Mouse (Mus musculus): ENCODE data around the gene Ifnlr1.
"Not testable (repeated sequence)": the region's sequence is repeated elsewhere in the genome, so short reads cannot be mapped to it uniquely, and the experiment has no call there.

The Ifnlr1 gene

GRCm38 (mm10) chr4:135685906-135686567, at the start of gene Ifnlr1:
Ifnlr1 (plus strand) TSS chr4:135686287.
- peak; percentile 69 for DNase-seq

GRCm38 (mm10) chr4:135641302-135642079, 44.6 kb upstream of the Ifnlr1 start:
- not testable (repeated sequence) for DNase-seq

DNA sequence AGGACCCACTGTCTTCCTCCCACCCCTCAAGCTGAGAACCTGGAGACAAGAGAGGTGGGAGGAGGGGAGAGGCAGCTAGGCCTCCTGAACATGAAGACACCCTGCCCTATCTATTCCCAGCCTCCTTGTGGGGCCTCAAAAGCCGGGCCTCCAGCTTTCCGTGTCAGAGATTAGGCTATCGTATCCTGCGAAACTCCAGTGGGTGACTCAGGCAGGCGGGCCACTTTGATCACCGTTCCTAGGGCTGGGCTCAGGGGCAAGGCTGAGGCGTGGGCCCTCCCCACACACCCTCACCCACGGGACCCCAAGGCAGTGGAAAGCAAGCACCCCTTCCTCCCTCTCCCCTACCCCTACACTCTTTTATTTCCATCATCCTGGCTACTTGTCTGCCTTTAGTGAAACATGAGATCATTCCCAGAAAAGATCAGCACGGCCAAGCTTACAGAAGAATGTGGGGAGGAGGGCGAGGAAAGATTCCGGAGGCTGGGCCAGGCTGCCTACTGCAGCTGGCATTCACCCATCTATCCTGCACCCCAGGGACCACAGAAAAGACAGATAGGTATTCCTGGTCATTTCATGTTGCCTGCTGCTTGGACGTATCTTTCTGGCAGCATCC, 41.0 kb upstream of the Ifnlr1 start:
- DNase-seq: no peak

GRCm38 (mm10) chr4:135652966-135653607, 33.0 kb upstream of the Ifnlr1 start:
- peak; percentile 64 for DNase-seq

DNA sequence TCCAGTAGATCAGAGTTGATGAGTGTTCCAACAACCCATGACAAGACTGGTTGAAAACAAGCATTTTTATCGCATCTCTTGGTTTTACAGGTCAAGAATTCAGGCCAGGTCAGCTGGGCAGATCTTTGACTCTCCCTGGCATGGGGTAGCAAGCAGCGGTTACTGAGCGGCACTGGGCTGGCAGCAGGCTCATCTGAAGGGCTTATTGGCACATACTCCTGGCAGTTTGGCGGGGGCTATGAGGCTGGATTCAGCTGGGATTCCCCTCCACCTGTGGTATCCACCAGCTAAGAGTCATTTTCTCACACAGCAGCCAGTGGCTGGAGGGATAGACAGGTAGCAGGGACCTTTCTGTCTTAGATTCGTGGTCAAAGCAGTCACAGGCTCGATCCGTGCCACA, 32.1 kb upstream of the Ifnlr1 start:
- no peak for DNase-seq

DNA sequence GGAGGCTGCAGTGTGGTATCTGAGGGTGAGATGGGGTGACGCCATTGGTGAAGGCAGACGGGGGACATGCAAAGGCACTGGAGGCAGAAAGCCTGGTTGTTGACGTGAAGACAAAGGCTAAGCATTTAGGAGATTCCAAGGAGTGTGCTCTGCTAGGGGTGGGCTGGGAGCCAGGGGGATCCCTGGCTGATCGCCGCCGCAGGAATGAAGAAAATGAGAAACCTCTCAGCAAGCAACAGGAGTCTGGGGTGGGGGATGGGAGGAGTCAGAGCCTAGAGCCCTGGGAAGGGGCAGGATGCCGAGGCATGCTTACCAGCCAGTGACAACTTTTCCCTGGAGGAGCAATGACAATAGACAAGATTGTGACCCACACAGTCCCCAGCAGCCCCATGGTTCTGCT, 30.6 kb upstream of the Ifnlr1 start:
- peak; percentile 58 for DNase-seq

GRCm38 (mm10) chr4:135656094-135656589, 29.9 kb upstream of the Ifnlr1 start:
- DNase-seq: peak; percentile 22

DNA sequence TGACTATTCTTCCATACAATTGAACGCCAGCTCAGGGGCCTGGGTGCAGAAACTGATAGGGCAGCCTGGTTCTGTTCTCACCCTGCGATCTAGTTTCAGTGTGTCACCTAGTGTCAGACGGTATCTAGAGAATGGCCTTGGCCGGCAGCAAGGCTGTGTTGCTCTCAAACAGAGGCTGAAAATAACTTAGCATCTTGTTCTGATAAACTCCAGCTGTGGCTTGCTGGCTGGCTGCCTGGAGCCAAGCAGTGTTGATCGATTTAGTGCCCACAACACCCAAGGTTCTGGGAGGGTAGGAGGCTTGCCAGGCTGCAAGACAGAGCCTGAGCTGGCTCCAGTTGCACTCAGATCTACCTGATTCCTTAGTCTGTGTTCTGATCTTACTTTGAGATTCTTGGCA, 27.6 kb upstream of the Ifnlr1 start:
- DNase-seq: no peak

DNA sequence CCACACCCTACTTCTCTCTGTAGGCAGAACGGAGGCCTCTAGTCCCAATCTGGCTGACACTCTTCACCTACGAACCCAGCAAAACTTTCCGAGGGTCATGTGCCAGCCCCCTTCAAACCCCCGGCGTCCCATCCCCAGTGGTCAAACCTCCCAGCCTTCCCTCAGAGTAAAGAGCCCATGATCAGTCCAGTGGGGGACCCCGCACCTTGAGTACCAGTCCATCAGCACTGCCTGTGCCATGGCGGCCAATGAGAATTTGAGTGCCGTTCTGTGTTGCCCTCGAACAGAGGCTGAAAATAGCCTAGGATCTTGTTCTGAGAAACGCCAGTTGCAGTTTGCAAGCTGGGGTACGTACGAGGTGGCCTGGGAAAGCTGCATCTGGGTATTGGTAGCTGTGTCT, 27.2 kb upstream of the Ifnlr1 start:
- no peak for DNase-seq

DNA sequence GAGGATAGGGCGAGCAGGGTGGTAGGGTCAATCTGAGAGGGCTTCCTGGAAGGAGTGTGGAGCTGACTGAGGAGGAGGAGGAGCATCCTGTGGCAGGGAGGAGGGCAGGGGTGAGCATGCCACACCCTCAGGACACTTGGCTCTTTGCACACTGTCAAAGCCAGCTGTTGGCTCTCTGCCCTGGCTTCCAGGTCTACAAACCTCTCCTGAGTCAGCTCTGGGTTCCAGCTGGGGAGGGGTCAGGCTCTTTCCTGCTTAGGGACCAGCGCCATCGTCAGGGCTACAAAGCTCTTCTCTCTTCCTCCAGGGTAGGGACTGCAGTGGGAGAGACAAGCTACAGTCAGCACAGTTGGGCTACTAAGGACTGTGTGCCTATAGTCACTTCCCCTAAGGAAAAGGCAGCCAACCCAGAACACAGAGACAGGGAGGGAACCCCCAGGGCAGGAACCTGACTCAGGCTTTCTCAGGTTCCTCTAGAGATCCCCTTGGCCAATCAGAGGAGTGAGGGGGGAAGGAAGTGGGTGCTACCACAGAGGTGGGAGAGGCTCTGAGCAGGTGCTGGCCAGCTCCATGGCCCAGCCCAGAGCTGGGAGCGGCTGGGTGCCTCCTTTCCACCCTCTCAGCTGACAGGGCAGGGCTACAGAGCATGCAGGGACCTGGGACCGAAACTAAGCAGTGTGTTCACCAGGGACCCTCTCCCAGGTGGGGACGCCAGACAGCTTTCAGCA, 24.8 kb upstream of the Ifnlr1 start:
- no peak for DNase-seq

DNA sequence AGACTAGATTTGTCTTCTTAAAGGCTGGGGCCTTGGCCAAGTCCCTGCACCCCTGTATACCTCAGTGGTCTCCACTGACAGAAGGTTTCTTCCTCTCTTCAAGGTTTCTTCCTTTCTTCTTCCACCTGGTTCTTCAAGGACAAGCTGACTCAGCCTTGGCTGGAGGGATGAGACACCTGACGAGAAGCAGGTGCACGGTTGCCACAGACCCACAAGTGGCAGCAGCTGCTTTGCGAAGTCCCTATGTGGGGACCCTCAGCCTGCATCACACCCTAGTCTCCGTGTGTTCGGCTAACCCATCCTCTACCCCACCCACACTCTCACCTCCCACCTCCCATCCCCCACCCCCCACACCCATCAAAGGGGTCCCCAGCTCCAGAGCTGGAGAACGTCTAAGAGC, 24.1 kb upstream of the Ifnlr1 start:
- DNase-seq: no peak

- no peak for DNase-seq
Measured at GRCm38 (mm10) chr4:135664656-135665055, 21.4 kb upstream of the Ifnlr1 start.

DNA sequence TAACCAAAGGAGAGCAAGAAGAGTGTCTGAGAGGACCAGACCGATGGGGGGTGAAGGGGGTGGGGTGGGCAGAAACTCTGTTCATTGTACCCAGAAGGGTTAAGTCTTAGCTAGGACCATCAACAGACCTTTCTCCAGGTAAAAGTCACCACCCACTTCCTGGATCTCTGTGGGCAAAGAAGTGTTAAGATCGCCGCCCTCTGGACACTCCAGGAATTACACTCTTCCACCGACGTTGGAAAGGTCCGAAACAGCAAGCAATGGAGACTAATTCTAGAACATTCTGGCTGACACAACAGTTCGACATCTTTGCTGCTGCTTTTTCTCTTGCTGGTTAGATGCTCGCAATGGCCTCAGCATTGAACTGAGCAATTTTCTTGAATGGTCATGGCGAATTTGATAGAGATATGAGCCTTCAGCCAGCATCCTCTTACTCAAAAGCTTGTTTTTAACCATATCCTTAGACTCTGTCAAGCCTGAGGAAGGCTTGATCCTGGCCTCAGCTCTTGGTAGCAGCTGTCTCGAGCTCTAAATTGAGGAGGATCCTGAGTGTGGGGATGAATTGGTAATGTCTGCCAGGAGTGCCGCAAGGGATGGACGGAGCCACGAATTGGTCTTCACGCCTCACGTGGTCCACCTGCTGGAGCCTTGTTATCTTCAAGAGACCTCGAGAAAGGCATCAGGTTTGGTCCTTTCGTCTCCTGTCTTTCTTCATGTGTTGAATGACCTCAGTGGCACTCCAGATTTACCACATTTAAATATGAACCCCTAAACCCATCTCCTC, 19.7 kb upstream of the Ifnlr1 start:
- DNase-seq: peak; percentile 44

DNA sequence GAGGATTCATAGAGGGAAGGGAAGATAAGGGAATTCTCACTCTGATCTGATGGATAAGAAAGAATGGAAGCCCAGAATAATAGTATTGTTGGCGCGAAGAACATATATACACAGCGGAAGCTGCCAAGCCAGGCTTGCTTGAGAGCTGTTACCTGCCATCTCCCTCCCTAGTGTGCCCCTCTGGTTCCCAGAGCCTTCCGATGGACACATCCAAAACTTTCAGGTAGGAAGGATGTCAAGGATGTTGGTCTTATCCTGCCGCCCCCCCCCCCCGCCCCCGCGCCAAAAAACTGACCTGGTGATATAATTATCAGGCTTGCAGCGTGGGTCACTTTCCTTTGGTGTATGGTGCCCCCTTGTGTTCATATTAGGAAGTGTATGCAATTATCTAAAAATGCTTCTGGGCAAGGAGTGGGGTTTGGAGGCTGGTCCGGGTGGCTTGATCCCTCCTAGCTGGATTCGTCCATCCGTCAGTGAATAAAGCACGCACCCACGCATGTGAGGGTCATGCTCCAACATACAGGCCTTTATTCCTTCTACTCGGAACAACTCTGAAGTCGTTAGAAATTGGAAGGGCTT, 18.7 kb upstream of the Ifnlr1 start:
- peak; percentile 76 for DNase-seq

DNA sequence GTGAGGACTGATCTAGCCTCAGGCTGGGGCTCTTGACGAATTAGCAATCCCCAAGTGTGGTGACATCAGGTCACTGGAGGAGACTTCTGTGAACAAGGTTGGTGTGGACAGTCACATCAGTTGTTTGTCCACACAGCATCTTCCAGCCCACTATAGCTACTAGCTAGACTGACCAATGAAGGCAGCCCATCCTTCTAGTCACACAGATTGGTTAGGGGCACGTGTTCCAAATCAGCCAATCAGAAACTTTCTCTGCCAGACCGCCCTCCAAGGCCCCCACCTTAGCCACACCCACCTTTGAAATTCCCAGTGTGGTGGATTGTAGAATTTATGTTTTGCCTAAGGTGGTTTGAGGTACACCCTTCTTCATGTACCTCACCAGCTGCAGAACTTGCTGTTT, 12.6 kb upstream of the Ifnlr1 start:
- no peak for DNase-seq

DNA sequence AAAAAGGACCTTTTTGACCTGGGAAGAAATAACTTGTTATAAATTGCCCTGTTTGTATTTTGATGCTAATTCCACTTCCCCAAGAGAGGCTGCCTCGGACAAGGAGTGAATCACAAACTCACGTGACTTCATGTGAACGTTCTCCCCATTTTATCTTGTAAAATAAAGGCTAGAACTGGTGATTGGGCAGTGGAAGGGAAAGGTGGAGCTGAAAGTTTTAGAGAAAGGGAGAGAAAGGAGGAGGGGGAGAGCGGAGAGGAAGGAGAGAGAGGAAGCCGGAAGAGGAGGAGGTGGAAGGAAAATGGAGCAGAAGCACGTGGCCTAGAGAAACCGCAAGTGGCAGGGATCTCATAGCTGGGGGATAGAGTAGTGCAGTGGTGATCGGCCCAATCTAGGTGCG, 11.1 kb upstream of the Ifnlr1 start:
- no peak for DNase-seq

GRCm38 (mm10) chr4:135676476-135676875, 9.6 kb upstream of the Ifnlr1 start:
- DNase-seq: no peak

- no peak for DNase-seq
Measured at GRCm38 (mm10) chr4:135679316-135679715, 6.8 kb upstream of the Ifnlr1 start.

DNA sequence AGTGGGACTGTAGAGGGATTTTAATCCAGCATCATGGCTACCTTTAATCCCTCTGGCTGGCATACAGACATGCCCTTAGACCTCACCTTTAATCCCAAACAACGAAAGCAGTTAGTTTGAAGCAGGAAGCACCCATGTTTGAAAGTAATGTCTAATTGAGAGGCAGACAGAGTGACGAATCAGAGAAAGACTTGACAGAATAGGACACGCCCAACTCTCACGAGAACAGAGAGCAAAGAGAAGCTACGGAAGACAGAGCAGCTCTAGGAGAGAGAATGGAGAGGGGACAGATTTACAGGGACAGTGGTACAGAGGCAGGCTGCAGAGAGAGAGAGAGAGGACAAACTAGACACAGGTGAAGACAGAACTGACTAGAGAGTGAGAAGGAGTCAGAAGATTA, 4.3 kb upstream of the Ifnlr1 start:
- no peak for DNase-seq

GRCm38 (mm10) chr4:135683553-135683952, 2.5 kb upstream of the Ifnlr1 start:
- peak; percentile 65 for DNase-seq

- peak; percentile 69 for DNase-seq
Measured at GRCm38 (mm10) chr4:135684731-135685130, 1.4 kb upstream of the Ifnlr1 start.
